Mouse (Mus musculus) G1E (cell line): Measurements from ENCODE around the gene Tnfsf12.

Source experiments
- CTCF ChIP-seq: IDR thresholded peaks from 2 replicates; pipeline ENCODE4 v1.5.1; 2012; ENCODE audit warnings: low read depth, low read length, inconsistent platforms, mixed read lengths
- GATA1 ChIP-seq: IDR thresholded peaks from 2 replicates; pipeline ENCODE4 v1.6.1; 2012; ENCODE audit warnings: borderline replicate concordance, low read length, inconsistent platforms, mixed read lengths
- GATA2 ChIP-seq: IDR thresholded peaks from 2 replicates; pipeline ENCODE4 v1.6.1; 2012; ENCODE audit warnings: low read depth, low read length, inconsistent platforms, borderline replicate concordance
- POLR2AphosphoS5 ChIP-seq: IDR thresholded peaks from 2 replicates; pipeline ENCODE4 v1.6.1; 2012; ENCODE audit warnings: low read depth, low read length, inconsistent platforms; ENCODE audit not compliant: insufficient replicate concordance
- TAL1 ChIP-seq: conservative IDR thresholded peaks from 2 replicates; pipeline ENCODE4 v1.6.1; 2012; ENCODE audit warnings: low read depth, low read length, inconsistent platforms, mixed read lengths

DNA sequence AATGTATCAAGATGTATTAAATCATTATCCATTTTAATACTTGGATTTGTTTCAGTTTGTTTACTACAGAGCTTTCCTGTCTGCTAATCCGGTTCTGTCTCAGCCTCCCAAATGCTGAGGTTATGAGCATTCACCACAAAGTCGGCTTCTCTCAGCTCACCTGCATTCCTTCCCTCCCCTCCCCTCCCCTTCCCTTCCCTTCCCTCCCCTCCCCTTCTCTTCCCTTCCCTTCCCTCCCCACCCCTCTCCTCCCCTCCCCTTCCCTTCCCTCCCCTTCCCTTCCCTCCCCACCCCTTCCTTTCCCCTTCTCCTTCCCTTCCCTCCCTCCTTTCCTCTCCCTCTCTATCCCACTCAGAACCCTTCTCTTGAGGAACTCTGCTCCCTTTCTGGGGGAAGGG is 9.0 kb upstream of the Tnfsf12 start:
- TF ChIP-seq CTCF (no peak), TAL1 (no peak), GATA1 (no peak), POLR2AphosphoS5 (no peak), GATA2 (no peak)
